Mouse (Mus musculus): ENCODE measurements around the gene Slc29a4. TPM values are rescaled to one million over a fixed set of nuclear protein-coding genes. Genes with fewer than 3 reads are reported as not detected.

Gene Slc29a4
- total and polyA plus RNA-seq, 2 experiments from 2014 or later: 76.4 to 104 TPM

- DNase-seq (no peak), ATAC-seq (peak; percentile 43)
- Histone ChIP-seq H3K4me1 (ENCODE audit: insufficient read depth) (peaks cover 10% of the 10 kb centered on the region; the same call in 1 of the 2 replicates), H3K9ac (no peak overlapping the region; the same call in 1 of the 2 replicates), H3K9me3 (ENCODE audit: low read length) (no peaks in the 10 kb centered on the region), H3K36me3 (ENCODE audit: insufficient read depth) (peaks cover 73% of the 10 kb centered on the region), H3K4me3 (ENCODE audit: low read depth, low read length) (no peak overlapping the region), H3K27me3 (ENCODE audit: insufficient read depth, low read length) (no peaks in the 10 kb centered on the region), H3K4me2 (ENCODE audit: low read depth) (no peak overlapping the region), H3K27ac (ENCODE audit: low read depth, low read length) (peak overlapping the region; percentile 85)
- 21% methylated on average over 10 of the region's 10 CpGs for WGBS
- no peak for TF ChIP-seq CTCF (IDR thresholded peaks at IDR 0.05; ENCODE audit: low read depth)
These were observed 76.3 kb downstream of the Slc29a4 start for GRCm38 (mm10) chr5:142768352-142769267.

GRCm38 (mm10) chr5:142769641-142770040, 77.3 kb downstream of the Slc29a4 start:
- no peak for TF ChIP-seq CTCF (IDR thresholded peaks at IDR 0.05; ENCODE audit: low read depth)
- Histone ChIP-seq H3K9me3 (ENCODE audit: low read length) (no peaks in the 10 kb centered on the region), H3K4me3 (ENCODE audit: low read depth, low read length) (no peak overlapping the region), H3K27me3 (ENCODE audit: insufficient read depth, low read length) (no peaks in the 10 kb centered on the region), H3K4me1 (ENCODE audit: insufficient read depth) (peaks cover 10% of the 10 kb centered on the region; the same call in 1 of the 2 replicates), H3K36me3 (ENCODE audit: insufficient read depth) (peaks cover 73% of the 10 kb centered on the region), H3K9ac (no peak overlapping the region), H3K27ac (ENCODE audit: low read depth, low read length) (peak overlapping the region; percentile 85; the same call in 1 of the 2 replicates), H3K4me2 (ENCODE audit: low read depth) (no peak overlapping the region)
- no peak for DNase-seq
- no peak for ATAC-seq
- 58% methylated on average over 5 of the region's 5 CpGs for WGBS

- H3K36me3 ChIP-seq (ENCODE audit: insufficient read depth): peaks cover 73% of the 10 kb centered on the region
- no peak overlapping the region for H3K4me3 ChIP-seq (ENCODE audit: low read depth, low read length)
- peaks cover 10% of the 10 kb centered on the region; the same call in 1 of the 2 replicates for H3K4me1 ChIP-seq (ENCODE audit: insufficient read depth)
- no peak overlapping the region for H3K9ac ChIP-seq
- no peak for ATAC-seq
- H3K9me3 ChIP-seq (ENCODE audit: low read length): no peaks in the 10 kb centered on the region
- DNase-seq: no peak
- 88% methylated on average over 4 of the region's 4 CpGs for WGBS
- no peaks in the 10 kb centered on the region for H3K27me3 ChIP-seq (ENCODE audit: insufficient read depth, low read length)
- no peak overlapping the region for H3K27ac ChIP-seq (ENCODE audit: low read depth, low read length)
- TF ChIP-seq CTCF (IDR thresholded peaks at IDR 0.05; ENCODE audit: low read depth): no peak
- no peak overlapping the region for H3K4me2 ChIP-seq (ENCODE audit: low read depth)
These were observed 78.7 kb downstream of the Slc29a4 start for GRCm38 (mm10) chr5:142771034-142771433.

GRCm38 (mm10) chr5:142771964-142772363, 79.7 kb downstream of the Slc29a4 start:
- TF ChIP-seq CTCF (IDR thresholded peaks at IDR 0.05; ENCODE audit: low read depth): no peak
- peaks cover 10% of the 10 kb centered on the region; the same call in 1 of the 2 replicates for H3K4me1 ChIP-seq (ENCODE audit: insufficient read depth)
- no peak overlapping the region for H3K9ac ChIP-seq
- no peak overlapping the region for H3K4me3 ChIP-seq (ENCODE audit: low read depth, low read length)
- peaks cover 73% of the 10 kb centered on the region for H3K36me3 ChIP-seq (ENCODE audit: insufficient read depth)
- H3K27me3 ChIP-seq (ENCODE audit: insufficient read depth, low read length): no peaks in the 10 kb centered on the region
- H3K4me2 ChIP-seq (ENCODE audit: low read depth): no peak overlapping the region
- no peak for DNase-seq
- 94% methylated on average over 15 of the region's 15 CpGs for WGBS
- no peak overlapping the region for H3K27ac ChIP-seq (ENCODE audit: low read depth, low read length)
- no peak for ATAC-seq
- no peaks in the 10 kb centered on the region for H3K9me3 ChIP-seq (ENCODE audit: low read length)

Other genes starting within 250 kb of the Slc29a4 start
- 13.5 and 16.7 TPM in 2 replicates for gene Ap5z1, start 228.6 kb upstream of the Slc29a4 start, total RNA-seq (2014; rRNA removed)
- 6.4 and 7.8 TPM in 2 replicates for gene Ap5z1, start 228.6 kb upstream of the Slc29a4 start, polyA plus RNA-seq (2015; fragmentation: Nextera tagmentation; extraction: Ambion mirVana)
- gene Papolb, start 162.4 kb upstream of the Slc29a4 start, total RNA-seq (2014; rRNA removed): 0.38 and 0.62 TPM in 2 replicates
- gene Papolb, start 162.4 kb upstream of the Slc29a4 start, polyA plus RNA-seq (2015; fragmentation: Nextera tagmentation; extraction: Ambion mirVana): 0.12 and 0.13 TPM in 2 replicates
- gene Radil, start 141.4 kb upstream of the Slc29a4 start, total RNA-seq (2014; rRNA removed): 10.8 and 20.7 TPM in 2 replicates
- 6.0 and 10.4 TPM in 2 replicates for gene Radil, start 141.4 kb upstream of the Slc29a4 start, polyA plus RNA-seq (2015; fragmentation: Nextera tagmentation; extraction: Ambion mirVana)
- 112 and 118 TPM in 2 replicates for gene Mmd2, start 83.7 kb upstream of the Slc29a4 start, total RNA-seq (2014; rRNA removed)
- 107 and 127 TPM in 2 replicates for gene Mmd2, start 83.7 kb upstream of the Slc29a4 start, polyA plus RNA-seq (2015; fragmentation: Nextera tagmentation; extraction: Ambion mirVana)
- gene Wipi2, start 64.8 kb upstream of the Slc29a4 start, total RNA-seq (2014; rRNA removed): 62.5 and 68.0 TPM in 2 replicates
- gene Wipi2, start 64.8 kb upstream of the Slc29a4 start, polyA plus RNA-seq (2015; fragmentation: Nextera tagmentation; extraction: Ambion mirVana): 32.2 and 37.4 TPM in 2 replicates
- gene Tnrc18, start 125.2 kb downstream of the Slc29a4 start, total RNA-seq (2014; rRNA removed): 99.7 and 116 TPM in 2 replicates
- gene Tnrc18, start 125.2 kb downstream of the Slc29a4 start, polyA plus RNA-seq (2015; fragmentation: Nextera tagmentation; extraction: Ambion mirVana): 14.9 and 23.4 TPM in 2 replicates
- 24.9 and 38.0 TPM in 2 replicates for gene Fbxl18, start 202.9 kb downstream of the Slc29a4 start, total RNA-seq (2014; rRNA removed)
- 14.9 and 27.0 TPM in 2 replicates for gene Fbxl18, start 202.9 kb downstream of the Slc29a4 start, polyA plus RNA-seq (2015; fragmentation: Nextera tagmentation; extraction: Ambion mirVana)
- gene Actb, start 214.2 kb downstream of the Slc29a4 start, total RNA-seq (2014; rRNA removed): 5,288 and 5,744 TPM in 2 replicates
- gene Actb, start 214.2 kb downstream of the Slc29a4 start, polyA plus RNA-seq (2015; fragmentation: Nextera tagmentation; extraction: Ambion mirVana): 19,349 and 21,354 TPM in 2 replicates

Measured in forebrain, postnatal 0 days (tissue).